Mouse (Mus musculus) cerebellum, postnatal 25 days (tissue): ENCODE results near the gene Eef1akmt3.

Source experiments
- DNase-seq, 2 experiments: peaks; one replicate each; pipeline ENCODE4 v3.0.0; 2021; ENCODE audit warnings: mixed read lengths in 2 of 2

Gene Eef1akmt3

DNA sequence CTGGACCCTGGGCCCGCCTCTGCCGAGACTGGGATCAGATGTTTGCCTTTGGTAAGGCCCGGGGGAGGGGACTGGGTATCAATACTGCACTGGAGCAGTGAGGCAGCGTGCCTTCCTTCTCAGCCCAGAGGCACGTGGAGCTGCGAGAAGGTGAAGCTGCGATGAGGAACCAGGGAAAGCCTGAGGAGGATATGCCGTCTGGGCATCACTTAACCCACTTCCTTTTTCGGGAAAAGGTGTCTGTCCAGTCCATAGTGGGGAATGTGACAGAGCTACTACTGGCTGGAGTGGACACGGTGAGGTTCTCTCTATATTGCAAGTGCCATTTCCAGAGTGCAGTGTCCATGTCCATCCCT, 8.8 kb upstream of the Eef1akmt3 start:
- no peak for DNase-seq

DNA sequence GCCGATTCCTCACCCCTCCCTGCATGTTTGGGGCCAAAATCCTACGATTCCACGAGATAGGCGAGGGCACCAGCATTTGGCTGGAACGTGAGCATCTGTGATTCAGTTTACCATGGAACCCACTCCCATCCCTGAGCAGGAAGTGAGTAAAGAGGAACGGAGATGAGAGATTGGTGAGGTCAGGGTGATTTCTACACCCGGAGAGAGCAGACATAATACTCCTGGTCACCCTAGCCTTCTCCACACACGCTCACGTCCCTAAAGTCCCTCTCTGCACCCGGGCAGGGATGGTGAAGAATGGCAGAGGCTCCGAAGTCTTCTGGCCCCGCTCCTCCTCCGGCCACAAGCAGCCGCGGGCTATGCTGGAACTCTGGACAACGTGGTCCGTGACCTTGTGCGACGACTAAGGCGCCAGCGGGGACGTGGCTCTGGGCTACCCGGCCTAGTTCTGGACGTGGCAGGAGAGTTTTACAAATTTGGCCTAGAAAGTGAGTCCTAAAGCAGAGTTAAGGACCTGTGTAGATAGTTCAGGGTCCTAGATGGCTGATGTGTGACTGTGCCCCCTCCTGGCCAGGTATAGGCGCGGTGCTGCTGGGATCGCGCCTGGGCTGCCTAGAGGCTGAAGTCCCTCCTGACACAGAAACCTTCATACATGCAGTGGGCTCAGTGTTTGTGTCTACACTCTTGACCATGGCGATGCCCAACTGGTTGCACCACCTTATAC, 8.2 kb upstream of the Eef1akmt3 start:
- peak in 1 of 2 experiments; percentile 47 for DNase-seq

DNA sequence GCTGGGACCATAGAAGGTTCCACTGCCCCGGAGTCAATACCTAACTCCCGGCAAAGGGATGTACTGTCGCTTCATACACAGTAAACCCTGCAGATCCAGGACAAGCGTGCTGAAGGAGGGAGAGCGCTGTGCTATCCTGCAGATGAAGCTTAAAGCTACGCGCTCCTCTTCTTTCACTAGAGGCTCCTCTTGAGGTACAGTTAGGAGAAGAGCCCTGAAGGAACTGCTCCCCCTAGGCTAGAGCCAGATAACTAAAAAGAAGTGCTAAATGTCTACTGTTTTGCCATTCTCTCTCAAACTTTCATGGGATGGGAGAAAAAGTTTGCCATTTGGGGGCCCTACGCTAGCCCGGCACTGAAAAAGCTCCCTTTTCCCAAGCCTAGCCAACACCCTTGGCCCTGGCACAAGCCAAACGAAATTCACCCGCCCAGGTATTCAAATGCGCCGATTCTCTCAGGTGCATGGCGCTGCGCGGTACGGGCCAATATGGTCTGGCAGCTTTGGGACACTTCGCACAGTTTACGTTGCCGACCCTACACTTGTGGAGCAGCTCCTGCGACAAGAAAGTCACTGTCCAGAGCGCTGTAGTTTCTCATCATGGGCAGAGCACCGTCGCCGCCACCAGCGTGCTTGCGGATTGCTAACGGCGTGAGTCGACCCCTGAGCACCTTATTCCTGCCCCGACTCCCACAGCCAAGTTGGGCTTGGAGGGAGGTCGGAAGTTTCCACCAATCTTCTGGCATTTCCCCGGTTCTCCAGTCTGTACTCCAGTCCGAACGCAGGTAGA, 7.5 kb upstream of the Eef1akmt3 start:
- no peak for DNase-seq

DNA sequence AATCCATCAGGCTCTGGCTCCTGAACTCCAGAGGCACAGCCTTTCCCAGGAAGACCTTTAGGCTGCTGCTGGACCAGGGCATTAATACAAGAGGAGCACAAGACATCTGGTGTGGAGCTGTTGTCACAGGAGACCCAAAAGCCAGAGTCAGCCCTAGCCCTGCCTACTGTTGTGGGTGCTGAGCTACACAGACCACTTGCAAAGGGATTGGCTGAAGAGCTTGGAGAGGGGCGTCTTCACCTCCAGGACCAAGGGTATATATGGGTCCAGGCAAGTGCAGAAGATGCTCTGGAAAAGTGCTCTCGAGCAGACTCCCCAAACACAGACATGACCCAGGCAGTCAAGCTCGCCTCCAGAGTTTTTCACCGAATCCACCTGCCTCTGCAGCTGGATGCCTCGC, 6.6 kb upstream of the Eef1akmt3 start, which contains the start of gene Cyp27b1:
Cyp27b1 (plus strand) TSS at position 297 of the 400 bp plus-strand sequence.
- DNase-seq, result no peak

DNA sequence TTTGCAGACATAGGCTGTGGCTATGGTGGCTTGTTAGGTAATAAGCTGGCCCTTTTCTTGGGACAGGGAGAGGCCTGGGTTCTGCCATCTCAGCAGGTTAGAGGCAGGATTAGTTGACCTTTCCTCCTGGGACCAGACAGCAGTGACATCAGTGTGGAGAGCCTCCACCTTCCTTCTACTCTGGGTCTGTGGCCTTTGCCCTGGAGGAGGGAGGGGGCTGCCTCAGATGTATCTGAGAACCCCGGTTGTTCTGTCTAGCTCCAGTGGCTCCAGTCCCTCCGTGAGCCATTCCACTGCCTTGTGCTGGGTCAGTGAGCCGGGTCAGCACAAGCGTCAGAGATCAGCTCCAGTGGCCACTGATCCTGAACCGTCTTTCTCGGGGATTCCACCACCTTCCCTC, 1.9 kb upstream of the Eef1akmt3 start:
- DNase-seq, result no peak

DNA sequence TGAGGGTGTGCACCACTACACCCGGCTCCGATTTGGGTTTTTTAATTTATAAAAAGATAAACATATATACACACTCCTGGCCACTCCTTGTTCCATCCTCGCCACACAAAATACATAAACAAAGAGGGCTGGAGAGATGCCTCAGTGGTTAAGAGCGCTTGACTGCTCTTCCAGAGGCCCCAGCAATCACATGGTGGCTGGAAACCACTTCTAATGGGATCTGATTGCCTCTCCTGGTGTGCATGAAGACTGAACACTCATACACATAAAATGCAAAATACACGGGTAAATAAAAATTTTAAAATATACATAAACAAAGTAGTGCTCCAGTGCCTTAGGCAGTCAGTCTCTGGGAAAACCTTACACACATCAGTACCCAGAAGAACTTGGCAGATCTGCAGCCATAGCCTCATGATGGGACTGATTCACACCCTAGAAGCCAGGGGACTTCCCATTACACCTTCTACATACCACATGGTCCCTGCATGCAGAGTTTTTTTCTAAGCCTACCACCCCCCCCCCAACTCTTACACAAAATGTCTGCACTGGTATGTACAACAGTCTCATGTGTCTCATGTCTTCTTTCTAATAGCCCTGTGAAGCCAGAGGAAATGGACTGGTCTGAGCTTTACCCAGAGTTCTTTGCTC, 1.3 kb upstream of the Eef1akmt3 start:
- no peak for DNase-seq

DNA sequence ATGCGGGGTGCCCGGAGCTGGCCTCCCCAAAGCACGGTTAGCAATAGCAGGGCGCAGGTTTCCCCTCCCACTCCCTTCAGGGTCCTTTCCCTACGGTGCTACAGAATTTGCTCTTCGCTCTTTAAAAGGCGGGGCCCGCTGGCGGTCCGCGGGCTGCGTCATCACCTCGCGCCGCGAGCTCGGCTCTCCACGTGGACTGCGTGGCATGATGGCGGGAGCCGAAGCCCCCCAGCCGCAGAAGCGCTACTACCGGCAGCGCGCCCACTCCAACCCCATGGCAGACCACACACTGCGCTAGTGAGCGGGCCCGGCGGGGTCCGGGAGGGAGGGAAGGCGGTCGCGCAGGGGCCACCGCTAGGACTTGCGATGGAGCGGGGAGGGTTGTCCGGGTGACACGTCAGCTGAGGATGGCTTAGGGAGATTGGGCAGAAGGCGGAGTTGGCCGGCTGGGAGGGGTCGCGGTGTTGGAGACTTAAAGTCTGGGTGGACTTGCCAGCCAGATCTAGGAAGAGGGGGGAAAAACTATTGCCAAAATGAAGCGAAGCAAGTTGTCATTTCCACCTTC, 543 bp upstream of the Eef1akmt3 start:
- DNase-seq, result peak; percentile 94 to 95

DNA sequence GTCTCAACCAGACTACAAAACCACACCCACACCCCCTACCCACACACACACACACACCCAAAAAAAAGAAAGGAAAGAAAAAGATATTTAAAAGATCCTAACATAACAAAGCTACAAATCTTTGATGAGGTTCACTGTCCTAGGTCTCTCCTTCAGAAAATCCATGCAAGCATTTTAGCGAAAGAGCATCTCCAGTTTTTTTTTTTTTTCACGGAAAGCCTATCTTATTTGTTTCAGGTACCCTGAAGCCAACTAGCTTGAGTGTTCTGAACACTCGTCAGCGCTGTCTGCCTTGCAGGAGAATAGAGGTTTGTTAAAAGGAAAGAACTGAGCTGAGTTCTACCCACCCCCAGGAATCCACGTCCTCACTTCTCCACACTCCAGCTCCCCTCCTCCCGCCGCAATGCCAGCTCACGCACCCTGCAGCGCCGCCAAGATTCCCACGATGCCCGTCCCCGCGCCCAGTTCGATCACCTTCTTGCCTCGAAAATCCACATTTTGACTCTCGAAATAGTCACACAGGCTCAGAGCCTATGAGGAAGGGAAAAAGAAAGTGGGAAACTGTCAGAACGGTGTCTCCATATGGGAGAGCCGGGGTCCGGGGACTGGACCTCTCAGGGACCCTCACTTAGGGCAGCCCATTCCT, 621 bp downstream of the Eef1akmt3 start:
- peak; percentile 41 to 59 for DNase-seq

DNA sequence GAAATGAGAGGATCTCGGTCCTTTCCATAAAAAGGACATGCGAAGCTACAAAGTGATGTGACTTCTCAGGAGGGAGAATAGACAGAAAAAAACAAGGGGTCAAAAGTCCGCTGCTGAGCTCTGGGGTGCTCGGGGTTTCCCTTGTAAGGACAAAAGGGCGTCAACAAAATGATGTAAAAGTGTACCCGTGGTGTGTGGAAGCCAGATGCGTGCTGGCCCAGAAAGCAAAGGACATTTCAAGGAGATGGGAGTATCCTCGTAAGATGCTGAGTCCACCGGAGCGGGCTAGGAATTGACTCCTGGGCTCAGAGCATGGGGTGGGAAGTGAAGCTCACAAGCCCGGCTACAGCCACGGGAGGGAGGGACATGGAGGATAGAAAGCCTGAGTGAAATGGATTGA, 3.7 kb downstream of the Eef1akmt3 start:
- DNase-seq, result no peak

DNA sequence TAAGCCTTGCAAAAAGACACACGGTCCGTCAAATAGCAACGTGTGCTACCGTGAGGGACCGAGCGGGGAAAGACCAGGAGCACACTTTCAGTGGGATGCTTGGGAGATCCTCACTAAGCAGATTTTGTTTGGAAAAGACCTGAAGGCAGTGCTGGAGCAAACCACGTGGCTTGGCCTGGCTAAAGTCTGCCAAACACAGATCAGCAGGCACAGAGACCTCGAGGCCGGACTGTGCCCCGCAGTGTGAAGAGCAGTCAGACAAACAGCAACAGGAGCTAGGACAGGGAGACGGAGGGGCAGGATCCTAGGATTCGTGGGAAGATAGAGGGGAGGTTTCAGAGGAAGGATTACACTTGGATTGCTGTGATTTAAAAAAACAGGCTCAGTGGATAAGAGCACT, 5.0 kb downstream of the Eef1akmt3 start:
- DNase-seq, result no peak

DNA sequence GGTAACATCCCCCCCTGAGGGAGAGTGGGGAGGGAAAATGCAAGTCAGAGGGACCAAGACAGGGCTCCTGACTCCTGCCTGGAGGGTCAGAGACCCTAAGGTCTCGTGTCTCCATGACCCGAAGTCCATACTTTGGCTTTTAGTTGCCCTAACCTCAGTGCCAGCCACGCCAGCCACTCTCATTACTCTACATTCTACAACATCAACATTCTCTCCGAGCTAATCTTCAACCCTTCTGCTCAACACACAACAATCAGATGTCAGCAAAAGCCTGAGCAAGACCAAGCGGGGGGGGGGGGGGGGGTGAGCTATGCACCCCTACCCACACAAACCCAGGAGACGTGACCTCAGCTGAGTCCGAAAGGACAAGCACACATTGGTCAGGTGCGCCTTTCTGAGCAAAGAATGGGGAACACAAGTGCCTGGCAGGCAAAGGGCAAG, 8.0 kb downstream of the Eef1akmt3 start:
- no peak for DNase-seq

DNA sequence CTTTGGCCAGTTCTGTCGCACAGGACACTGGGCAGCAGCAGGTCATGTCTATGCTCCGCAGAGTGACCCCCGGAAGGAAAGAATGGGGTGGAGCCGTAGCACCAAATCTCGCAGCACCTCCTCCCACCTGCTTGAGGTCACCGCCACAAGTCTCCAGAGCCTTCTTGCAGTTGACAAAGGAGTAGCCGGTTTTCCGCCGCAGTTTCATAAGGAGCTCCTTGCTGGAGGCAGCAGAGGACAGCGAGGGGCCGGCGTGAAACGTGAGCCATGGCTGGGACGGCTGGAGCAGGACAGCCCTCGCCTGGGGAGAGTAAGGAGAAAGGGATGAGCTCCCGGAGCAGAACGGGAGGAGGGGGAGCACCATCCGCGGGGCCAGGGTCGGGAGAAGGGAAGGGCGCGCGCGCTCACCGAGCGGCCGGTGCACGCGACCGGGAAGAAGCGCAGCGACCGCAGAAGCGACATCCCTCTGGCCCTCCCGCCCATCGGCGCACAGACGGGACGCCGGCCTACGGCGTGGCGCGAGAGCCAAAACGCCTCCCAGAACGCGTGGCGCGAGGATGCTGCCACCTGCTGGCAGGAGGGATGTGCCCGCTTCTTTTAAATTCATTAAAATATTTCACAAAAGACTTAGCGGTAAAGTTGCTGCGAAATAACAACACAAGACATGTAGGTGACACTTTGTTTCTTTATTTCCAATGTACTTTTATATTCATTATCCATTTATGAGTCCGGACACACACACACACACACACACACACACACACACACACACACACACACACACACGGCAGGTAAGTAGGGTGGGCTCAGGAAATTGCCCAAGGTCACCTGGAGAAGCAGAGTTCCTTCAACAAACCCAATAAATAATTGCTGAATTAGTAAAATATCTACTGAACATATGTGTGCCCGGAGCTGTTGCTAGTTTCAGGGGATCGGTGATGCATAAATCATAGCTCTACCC, 10.7 kb downstream of the Eef1akmt3 start, which contains the start of gene Tsfm:
Tsfm (minus strand) TSS at position 505 of the 961 bp plus-strand sequence.
- DNase-seq, result peak; percentile 96 to 98

DNA sequence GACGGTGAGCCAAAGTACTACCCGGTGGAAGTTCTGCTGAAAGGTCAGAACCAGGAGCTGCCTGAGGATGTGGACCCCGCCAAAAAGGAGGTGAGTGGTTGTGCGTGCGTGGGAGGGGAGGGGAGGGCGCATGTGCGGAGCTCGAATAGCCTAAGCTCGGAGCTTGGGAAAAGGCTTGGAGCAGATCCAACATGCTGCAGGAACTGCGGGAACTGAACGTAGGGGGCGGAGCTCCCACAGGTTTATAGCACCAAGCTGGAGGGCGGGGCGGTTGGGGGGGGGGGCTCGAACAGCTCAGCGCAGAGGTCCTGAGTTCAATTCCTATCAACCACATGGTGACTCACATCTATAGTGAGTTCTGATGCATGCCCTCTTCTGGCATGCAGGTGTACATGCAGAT, 22.9 kb downstream of the Eef1akmt3 start:
- no peak for DNase-seq

DNA sequence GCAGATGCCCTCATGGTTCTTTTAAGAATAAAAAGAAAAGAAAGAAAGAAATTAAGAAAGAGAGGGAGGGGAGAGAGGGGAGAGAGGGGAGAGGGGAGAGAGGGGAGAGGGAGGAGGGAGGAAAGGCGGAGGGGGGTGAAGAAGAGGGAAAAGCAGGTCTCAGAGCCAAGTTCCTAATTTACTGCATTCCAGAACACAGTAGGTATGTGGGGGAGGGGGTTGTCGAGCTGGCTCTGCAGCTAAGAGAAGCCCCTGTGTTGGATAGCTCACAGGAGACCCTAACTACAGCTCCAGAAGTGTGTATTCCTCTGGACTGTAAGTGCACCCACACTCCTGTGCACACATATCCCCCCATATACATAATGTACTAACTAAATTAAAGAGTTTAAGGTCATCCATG, 24.2 kb downstream of the Eef1akmt3 start:
- DNase-seq, result no peak

DNA sequence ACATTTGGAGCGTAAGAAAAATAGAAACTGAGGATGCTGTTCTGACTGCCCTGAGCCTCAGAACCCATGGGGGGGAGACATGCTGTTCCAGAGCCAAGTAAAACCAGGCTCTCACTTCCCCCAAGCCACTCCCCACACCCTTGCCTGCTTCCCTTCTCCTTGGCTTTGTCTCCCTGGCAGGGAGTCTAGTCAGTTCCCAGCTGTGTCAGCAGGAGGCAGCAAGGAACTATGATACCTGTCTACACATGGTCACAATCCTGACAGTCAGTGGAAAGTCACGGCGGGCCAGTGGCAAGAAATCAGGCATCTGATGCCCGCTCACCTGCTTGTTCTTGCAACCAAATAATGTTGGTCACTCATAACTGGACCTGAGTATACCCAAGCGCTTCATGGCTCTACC, 24.8 kb downstream of the Eef1akmt3 start:
- no peak for DNase-seq

DNA sequence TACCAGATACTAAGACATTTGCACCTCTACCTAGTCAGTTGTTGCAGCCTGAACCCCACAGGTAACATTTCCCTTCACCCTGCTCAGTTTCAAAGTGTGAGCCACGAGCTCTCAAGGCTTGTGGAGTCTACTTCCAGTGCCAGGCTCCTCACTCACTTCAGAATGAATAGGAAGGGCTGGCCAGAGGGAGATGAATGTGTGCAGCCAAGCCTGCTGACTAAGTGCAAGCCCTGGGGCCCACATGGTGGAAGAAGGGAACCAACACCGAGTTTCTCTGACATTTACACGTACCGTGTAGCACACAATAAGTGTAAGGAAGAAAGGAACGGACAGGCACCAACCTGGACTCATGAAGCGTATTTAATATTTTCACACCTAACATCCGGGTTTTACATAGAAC, 37.5 kb downstream of the Eef1akmt3 start:
- no peak for DNase-seq

DNA sequence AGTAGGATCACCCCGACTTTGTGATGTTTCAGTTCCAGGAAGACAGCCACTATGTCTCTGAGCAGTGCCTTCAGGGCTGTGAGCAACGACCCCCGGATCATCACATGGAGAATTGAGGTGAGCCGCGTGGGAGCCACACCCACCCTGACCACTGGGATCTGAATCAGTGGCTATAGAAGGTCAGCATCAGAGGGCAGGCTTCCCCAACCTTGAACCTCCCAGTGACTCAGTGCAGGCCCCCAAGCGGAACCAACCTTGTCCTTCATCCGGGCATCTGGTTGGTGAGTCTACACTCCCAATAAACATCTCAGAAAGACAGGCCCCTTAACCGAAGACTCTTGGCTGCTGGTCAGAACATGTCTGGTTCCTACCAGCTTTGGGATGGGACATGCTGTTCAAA, 38.0 kb downstream of the Eef1akmt3 start:
- DNase-seq, result no peak

DNA sequence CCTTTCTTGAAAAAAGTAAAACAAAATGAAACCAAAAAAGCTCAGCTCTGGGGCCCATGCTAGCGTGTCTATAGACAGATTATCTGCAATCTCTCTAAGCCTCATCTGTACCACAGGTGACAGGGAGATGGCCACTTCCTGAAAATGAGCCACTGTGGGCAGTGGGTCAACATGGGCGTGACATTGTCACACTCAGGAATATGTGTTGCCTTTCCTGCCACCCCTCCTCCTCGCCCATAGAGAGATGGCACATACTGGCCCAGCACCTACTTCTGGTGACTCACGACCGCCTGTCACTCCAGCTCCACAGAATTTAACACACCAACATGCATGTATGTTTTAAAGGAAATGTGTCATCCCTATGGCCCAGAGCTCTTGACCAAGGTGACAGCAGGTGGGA, 38.5 kb downstream of the Eef1akmt3 start:
- DNase-seq, result no peak

DNA sequence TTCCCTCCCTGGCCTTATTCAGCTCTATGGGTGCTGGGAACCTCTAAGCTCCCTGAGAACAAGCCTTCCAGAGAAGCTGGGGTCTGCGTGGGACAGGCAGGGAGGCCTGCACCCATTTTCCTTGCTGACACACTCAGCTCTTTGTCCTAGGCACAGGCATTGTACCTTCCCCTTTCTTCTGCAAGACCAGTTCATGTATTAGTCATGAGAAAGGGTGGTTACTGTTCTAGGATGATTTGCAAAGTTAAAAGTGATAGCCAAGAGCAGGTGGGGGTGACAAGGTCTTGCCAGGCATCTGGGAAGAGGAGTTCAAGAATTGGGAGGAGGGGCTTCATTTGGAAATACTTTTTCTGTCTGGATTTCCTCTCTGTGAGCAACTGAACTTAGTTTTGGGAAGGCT, 39.3 kb downstream of the Eef1akmt3 start:
- DNase-seq, result no peak

DNA sequence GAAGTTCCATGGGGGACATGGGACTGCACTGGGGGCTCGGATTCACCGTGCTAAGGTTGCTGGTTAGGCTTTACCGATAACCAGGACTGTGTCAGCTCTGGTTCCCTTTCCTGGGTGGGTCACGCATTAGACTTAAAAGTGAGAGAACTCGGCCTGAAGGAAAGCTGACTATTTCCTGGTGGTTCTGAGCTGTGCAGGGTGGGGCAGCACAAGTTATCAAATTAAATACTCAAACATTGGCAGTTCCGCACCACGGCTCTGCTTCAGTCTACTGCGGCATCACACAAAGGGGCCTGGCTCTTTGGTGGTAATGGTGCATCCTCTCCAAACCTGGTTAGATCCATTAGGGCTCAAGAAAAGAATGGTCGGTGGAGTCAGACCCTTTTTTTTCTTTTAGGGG, 40.0 kb downstream of the Eef1akmt3 start:
- DNase-seq, result no peak

DNA sequence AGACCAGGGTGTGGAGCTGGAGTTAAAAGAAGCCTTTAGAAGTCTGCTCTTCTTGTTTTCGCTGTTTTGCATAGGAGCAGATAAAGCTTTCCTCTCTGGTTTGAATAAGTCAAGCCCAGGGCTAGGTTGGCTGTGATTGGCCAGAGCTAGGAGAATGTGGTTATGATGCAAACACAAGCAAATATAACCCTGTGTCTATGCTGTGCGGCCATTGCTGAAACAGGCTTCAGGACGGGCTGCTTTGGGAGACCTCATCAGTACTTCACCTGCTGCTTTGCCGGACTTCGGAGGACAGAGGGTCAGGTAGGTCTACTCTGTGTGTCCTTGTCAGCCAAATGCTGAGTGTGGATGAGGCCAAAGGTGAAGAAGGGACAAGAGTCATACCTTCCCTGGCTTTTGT, 40.8 kb downstream of the Eef1akmt3 start, which contains the start of gene Avil:
Avil (plus strand) TSS at position 181 of the 400 bp plus-strand sequence.
- no peak for DNase-seq
